Comparison of ENCODE assay signal across 7 mouse cellular contexts in the genomic region with DNA sequence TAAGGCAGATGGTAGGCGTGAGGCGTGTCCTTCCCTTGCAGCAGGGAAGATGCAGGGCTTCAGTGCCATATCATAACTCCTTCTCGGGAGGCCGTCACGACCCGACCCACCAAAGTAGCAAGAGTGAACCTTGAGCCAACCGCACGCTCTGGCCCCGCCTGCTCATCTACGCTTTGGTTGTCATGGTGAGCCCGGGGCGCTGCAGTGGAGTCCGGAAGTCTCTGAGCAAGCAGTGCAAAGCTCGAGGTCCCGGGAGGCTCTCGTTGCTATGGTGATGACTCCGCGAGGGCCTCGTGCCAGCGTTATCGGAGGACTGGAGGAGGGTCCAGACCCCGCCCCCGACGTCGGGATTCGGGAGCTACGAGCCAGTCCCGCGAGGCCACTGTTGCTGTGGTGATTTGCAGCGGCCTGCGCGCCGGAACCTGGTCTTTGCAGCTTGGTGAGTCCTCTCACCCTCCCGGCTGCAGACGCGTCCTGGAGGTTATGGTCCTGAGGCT. TPM values are rescaled to one million over a fixed set of nuclear protein-coding genes. Genes with fewer than 3 reads are reported as not detected.
DNase-seq lines count a peak whose midpoint lies in the region; ATAC-seq and TF ChIP-seq lines count a peak whose summit lies in the region.

A gene (plus strand): TSS at position 176 of the 497 bp plus-strand sequence.

- peak within 1 kb of the TSS; percentile 77 for H3K4me2 ChIP-seq in limb, embryonic 12.5 days
- peak within 1 kb of the TSS; percentile 72 for H3K4me2 ChIP-seq in midbrain, embryonic 14.5 days (ENCODE audit: low read length)

- H3K27ac ChIP-seq in embryonic facial prominence, embryonic 10.5 days (replicated peaks): peak within 1 kb of the TSS; percentile 91
- H3K27ac ChIP-seq in heart, adult 2 months: peak within 1 kb of the TSS; percentile 40
- H3K27ac ChIP-seq in kidney, adult 2 months (ENCODE audit: insufficient read depth, low read depth, low read length): no peak within 1 kb of the TSS
- peak within 1 kb of the TSS; percentile 88 for H3K27ac ChIP-seq in limb, embryonic 12.5 days
- H3K27ac ChIP-seq in midbrain, embryonic 14.5 days (replicated peaks; ENCODE audit: low read depth, low read length): peak within 1 kb of the TSS; percentile 89

- DNase-seq in adrenal gland, postnatal 14 days: peak; percentile 99
- peak; percentile 99 for DNase-seq in embryonic facial prominence, embryonic 10.5 days (ENCODE audit: low spot score)
- DNase-seq in heart, adult 2 months: peak; percentile 94 to 95
- DNase-seq in kidney, adult 2 months: peak; percentile 98
- peak; percentile 99 for DNase-seq in midbrain, embryonic 14.5 days
- peak; percentile 71 to 76 for DNase-seq in spleen, adult 18-20 months

- TF ChIP-seq EP300 in heart, adult 2 months (IDR thresholded peaks at IDR 0.05; ENCODE audit: insufficient read depth, low read depth, low read length): no peak

- intact Hi-C loops in heart, adult 2 months (cut with DNase I): no loop called here

- ATAC-seq in limb, embryonic 12.5 days (ENCODE audit: insufficient number of reproducible peaks, insufficient read depth, low FRiP score, low TSS enrichment, low read depth): peak; percentile 97
- peak; percentile 95 for ATAC-seq in midbrain, embryonic 14.5 days (ENCODE audit: low FRiP score, low TSS enrichment)

- WGBS in embryonic facial prominence, embryonic 10.5 days: under 1% methylated on average over 36 of the region's 36 CpGs
- WGBS in heart, adult 2 months: 4% methylated on average over 36 of the region's 36 CpGs
- 1% methylated on average over 36 of the region's 36 CpGs for WGBS in kidney, adult 2 months
- 1% methylated on average over 36 of the region's 36 CpGs for WGBS in limb, embryonic 12.5 days
- 0% methylated on average over 36 of the region's 36 CpGs for WGBS in midbrain, embryonic 14.5 days

- peak within 1 kb of the TSS; percentile 66 for H3K4me3 ChIP-seq in embryonic facial prominence, embryonic 10.5 days
- H3K4me3 ChIP-seq in heart, adult 2 months: peak within 1 kb of the TSS; percentile 46
- peak within 1 kb of the TSS; percentile 56 for H3K4me3 ChIP-seq in kidney, adult 2 months (ENCODE audit: insufficient read depth, low read depth, low read length)
- H3K4me3 ChIP-seq in limb, embryonic 12.5 days (replicated peaks): peak within 1 kb of the TSS; percentile 50
- peak within 1 kb of the TSS; percentile 41 for H3K4me3 ChIP-seq in midbrain, embryonic 14.5 days (replicated peaks; ENCODE audit: low read depth, low read length)

- no peak; the same call in 1 of the 2 replicates for TF ChIP-seq POLR2A in heart, adult 2 months (IDR thresholded peaks at IDR 0.05; ENCODE audit: insufficient read depth, low read depth, low read length)
- no peak for TF ChIP-seq POLR2A in kidney, adult 2 months (IDR thresholded peaks at IDR 0.05; ENCODE audit: low read depth, low read length)

- no peak for TF ChIP-seq CTCF in heart, adult 2 months (IDR thresholded peaks at IDR 0.05)
- no peak for TF ChIP-seq CTCF in kidney, adult 2 months (conservative IDR thresholded peaks at IDR 0.05; ENCODE audit: insufficient read depth, insufficient read length, low read depth, low read length)

- peaks cover 48% of the 10 kb centered on the region for H3K4me1 ChIP-seq in embryonic facial prominence, embryonic 10.5 days
- 0 out of 2 replicates have a peak, but pooled peaks cover 1% of the 10 kb centered on the region for H3K4me1 ChIP-seq in heart, adult 2 months (ENCODE audit: control insufficient read depth, insufficient read depth, low read length)
- H3K4me1 ChIP-seq in kidney, adult 2 months (ENCODE audit: control insufficient read depth, insufficient read depth, low read length): no peaks in the 10 kb centered on the region
- peaks cover 36% of the 10 kb centered on the region for H3K4me1 ChIP-seq in limb, embryonic 12.5 days (replicated peaks)
- peaks cover 50% of the 10 kb centered on the region for H3K4me1 ChIP-seq in midbrain, embryonic 14.5 days (ENCODE audit: control insufficient read depth, insufficient read depth, low read length)

- no peaks in the 10 kb centered on the region for H3K36me3 ChIP-seq in embryonic facial prominence, embryonic 10.5 days (replicated peaks)
- no peaks in the 10 kb centered on the region for H3K36me3 ChIP-seq in heart, adult 2 months (ENCODE audit: control insufficient read depth, insufficient read depth, low read length)
- no peaks in the 10 kb centered on the region for H3K36me3 ChIP-seq in kidney, adult 2 months (ENCODE audit: control insufficient read depth, insufficient read depth, low read length)
- H3K36me3 ChIP-seq in limb, embryonic 12.5 days: no peaks in the 10 kb centered on the region
- no peaks in the 10 kb centered on the region for H3K36me3 ChIP-seq in midbrain, embryonic 14.5 days (ENCODE audit: control insufficient read depth, insufficient read depth, low read length)

- H3K9me3 ChIP-seq in embryonic facial prominence, embryonic 10.5 days: no peaks in the 10 kb centered on the region
- H3K9me3 ChIP-seq in limb, embryonic 12.5 days: no peaks in the 10 kb centered on the region
- H3K9me3 ChIP-seq in midbrain, embryonic 14.5 days (ENCODE audit: control insufficient read depth, low read length): no peaks in the 10 kb centered on the region

- no peaks in the 10 kb centered on the region for H3K27me3 ChIP-seq in embryonic facial prominence, embryonic 10.5 days (replicated peaks; ENCODE audit: low read depth, poor library complexity, severe bottlenecking)
- no peaks in the 10 kb centered on the region; the same call in 1 of the 2 replicates for H3K27me3 ChIP-seq in heart, adult 2 months (ENCODE audit: control insufficient read depth, insufficient read depth, low read length)
- H3K27me3 ChIP-seq in kidney, adult 2 months (replicated peaks; ENCODE audit: control insufficient read depth, insufficient read depth, low read length): no peaks in the 10 kb centered on the region
- H3K27me3 ChIP-seq in limb, embryonic 12.5 days: no peaks in the 10 kb centered on the region
- no peaks in the 10 kb centered on the region for H3K27me3 ChIP-seq in midbrain, embryonic 14.5 days (ENCODE audit: control insufficient read depth, insufficient read depth, low read length)

- H3K79me2 ChIP-seq in heart, adult 2 months (replicated peaks; ENCODE audit: control insufficient read depth, insufficient read depth, low read length): no peaks in the 10 kb centered on the region

- peak within 1 kb of the TSS; percentile 50 for H3K9ac ChIP-seq in heart, adult 2 months (ENCODE audit: low read depth, low read length)
- H3K9ac ChIP-seq in limb, embryonic 12.5 days (replicated peaks): peak within 1 kb of the TSS; percentile 61
- H3K9ac ChIP-seq in midbrain, embryonic 14.5 days (replicated peaks; ENCODE audit: low read length): peak within 1 kb of the TSS; percentile 53

RNA-seq across cellular contexts. Expression of the gene that starts here (rescaled TPM):
- total RNA-seq in adrenal gland, postnatal 14 days (2021): 9.7 and 13.7 TPM in 2 replicates
- polyA plus RNA-seq in embryonic facial prominence, embryonic 10.5 days (2016; fragmentation: Nextera tagmentation; extraction: Ambion mirVana): 10.5 and 13.1 TPM in 2 replicates
- total RNA-seq in heart, adult 2 months (2021): 1 to 10 TPM in 1 of 2 experiments, under 1 TPM in 1; 0.57 to 1.0 TPM
- 3.2 and 3.4 TPM in 2 replicates for polyA plus RNA-seq in heart, adult 2 months (2012; rRNA removed)
- polyA plus RNA-seq in kidney, adult 2 months (2012; rRNA removed): 9.5 and 9.9 TPM in 2 replicates
- 11.7 and 13.5 TPM in 2 replicates for polyA plus RNA-seq in limb, embryonic 12.5 days (2016; fragmentation: Nextera tagmentation; extraction: Ambion mirVana)
- polyA plus RNA-seq in midbrain, embryonic 14.5 days (2014; fragmentation: Nextera tagmentation; extraction: Ambion mirVana): 14.3 and 16.1 TPM in 2 replicates
